Mouse (Mus musculus): ENCODE results near the gene Aak1. TPM values are rescaled to one million over a fixed set of nuclear protein-coding genes. Genes with fewer than 3 reads are reported as not detected.

The Aak1 gene
- polyA plus RNA-seq, 1 experiment from 2014 or later, result 16.7 TPM

- Histone ChIP-seq H3K4me3 (no peak overlapping the region), H3K9me3 (no peaks in the 10 kb centered on the region), H3K4me1 (peaks cover 7% of the 10 kb centered on the region; the same call in 1 of the 2 replicates), H3K36me3 (no peaks in the 10 kb centered on the region), H3K27me3 (no peaks in the 10 kb centered on the region), H3K4me2 (no peak overlapping the region), H3K9ac (no peak overlapping the region), H3K27ac (no peak overlapping the region)
- 72% methylated on average over 3 of the region's 3 CpGs for WGBS
- no peak for ATAC-seq (ENCODE audit: insufficient number of reproducible peaks, low FRiP score, low TSS enrichment, low read depth)
Observed at GRCm38 (mm10) chr6:86843636-86844035, 5.7 kb upstream of the Aak1 start.

- no peak for ATAC-seq (ENCODE audit: insufficient number of reproducible peaks, low FRiP score, low TSS enrichment, low read depth)
- Histone ChIP-seq H3K9ac (no peak overlapping the region), H3K36me3 (no peaks in the 10 kb centered on the region), H3K4me3 (no peak overlapping the region), H3K4me1 (peaks cover 15% of the 10 kb centered on the region), H3K27ac (no peak overlapping the region), H3K27me3 (no peaks in the 10 kb centered on the region), H3K9me3 (no peaks in the 10 kb centered on the region), H3K4me2 (no peak overlapping the region)
- WGBS, result 93% methylated on average over 4 of the region's 4 CpGs
Observed at GRCm38 (mm10) chr6:86846467-86846866, 2.9 kb upstream of the Aak1 start.

GRCm38 (mm10) chr6:86847816-86848215, 1.5 kb upstream of the Aak1 start:
- no peaks in the 10 kb centered on the region for H3K27me3 ChIP-seq
- WGBS, result 92% methylated on average over 8 of the region's 8 CpGs

GRCm38 (mm10) chr6:86848580-86848914, 770 bp upstream of the Aak1 start:
- Histone ChIP-seq H3K4me3 (peak overlapping the region; percentile 94), H3K27ac (peak overlapping the region; percentile 99), H3K4me1 (peaks cover 33% of the 10 kb centered on the region), H3K9me3 (no peaks in the 10 kb centered on the region), H3K4me2 (peak overlapping the region; percentile 79), H3K9ac (peak overlapping the region; percentile 81), H3K27me3 (no peaks in the 10 kb centered on the region), H3K36me3 (0 out of 2 replicates have a peak, but pooled peaks cover 1% of the 10 kb centered on the region)
- peak; percentile 9; the same call in 1 of the 2 replicates for ATAC-seq (ENCODE audit: insufficient number of reproducible peaks, low FRiP score, low TSS enrichment, low read depth)
- WGBS, result under 1% methylated on average over 12 of the region's 12 CpGs

More at GRCm38 (mm10) chr6:86847816-86848215, 1.5 kb upstream of the Aak1 start:
- no peak for ATAC-seq (ENCODE audit: insufficient number of reproducible peaks, low FRiP score, low TSS enrichment, low read depth)
- Histone ChIP-seq H3K36me3 (no peaks in the 10 kb centered on the region), H3K9me3 (no peaks in the 10 kb centered on the region), H3K9ac (0 out of 2 replicates have a peak overlapping the region, but pooled peaks have one; percentile 81), H3K4me3 (peak overlapping the region; percentile 94; the same call in 1 of the 2 replicates), H3K4me2 (no peak overlapping the region), H3K27ac (no peak overlapping the region), H3K4me1 (peaks cover 27% of the 10 kb centered on the region)

GRCm38 (mm10) chr6:86849692-86850445, 552 bp downstream of the Aak1 start:
- Histone ChIP-seq H3K9ac (peak overlapping the region; percentile 81), H3K4me2 (peak overlapping the region; percentile 79), H3K4me1 (peaks cover 38% of the 10 kb centered on the region), H3K27ac (peak overlapping the region; percentile 99), H3K27me3 (no peaks in the 10 kb centered on the region), H3K9me3 (no peaks in the 10 kb centered on the region), H3K36me3 (peaks cover 7% of the 10 kb centered on the region; the same call in 1 of the 2 replicates), H3K4me3 (peak overlapping the region; percentile 94)
- 0% methylated on average over 36 of the region's 36 CpGs for WGBS
- ATAC-seq (ENCODE audit: insufficient number of reproducible peaks, low FRiP score, low TSS enrichment, low read depth), result peak; percentile 32; the same call in 1 of the 2 replicates

GRCm38 (mm10) chr6:86850588-86850987, 1.3 kb downstream of the Aak1 start:
- Histone ChIP-seq H3K9me3 (no peaks in the 10 kb centered on the region), H3K9ac (peak overlapping the region; percentile 81; the same call in 1 of the 2 replicates), H3K4me2 (peak overlapping the region; percentile 79), H3K27me3 (no peaks in the 10 kb centered on the region), H3K27ac (peak overlapping the region; percentile 99; the same call in 1 of the 2 replicates), H3K36me3 (peaks cover 14% of the 10 kb centered on the region; the same call in 1 of the 2 replicates), H3K4me1 (peaks cover 38% of the 10 kb centered on the region), H3K4me3 (peak overlapping the region; percentile 94)
- 11% methylated on average over 4 of the region's 4 CpGs for WGBS
- no peak for ATAC-seq (ENCODE audit: insufficient number of reproducible peaks, low FRiP score, low TSS enrichment, low read depth)

GRCm38 (mm10) chr6:86851561-86851960, 2.2 kb downstream of the Aak1 start:
- H3K27me3 ChIP-seq, result no peaks in the 10 kb centered on the region
- H3K9ac ChIP-seq, result no peak overlapping the region

GRCm38 (mm10) chr6:86853928-86854327, 4.6 kb downstream of the Aak1 start:
- 77% methylated on average over 3 of the region's 3 CpGs for WGBS
- Histone ChIP-seq H3K9ac (no peak overlapping the region), H3K27ac (no peak overlapping the region), H3K4me3 (no peak overlapping the region), H3K27me3 (no peaks in the 10 kb centered on the region), H3K4me2 (no peak overlapping the region), H3K9me3 (no peaks in the 10 kb centered on the region), H3K36me3 (peaks cover 23% of the 10 kb centered on the region), H3K4me1 (peaks cover 34% of the 10 kb centered on the region)
- ATAC-seq (ENCODE audit: insufficient number of reproducible peaks, low FRiP score, low TSS enrichment, low read depth), result no peak

More at GRCm38 (mm10) chr6:86851561-86851960, 2.2 kb downstream of the Aak1 start:
- no peak for ATAC-seq (ENCODE audit: insufficient number of reproducible peaks, low FRiP score, low TSS enrichment, low read depth)
- H3K4me2 ChIP-seq, result peak overlapping the region; percentile 79
- H3K4me1 ChIP-seq, result peaks cover 40% of the 10 kb centered on the region
- peak overlapping the region; percentile 94 for H3K4me3 ChIP-seq
- no peaks in the 10 kb centered on the region for H3K9me3 ChIP-seq
- H3K36me3 ChIP-seq, result peaks cover 19% of the 10 kb centered on the region; the same call in 1 of the 2 replicates
- H3K27ac ChIP-seq, result no peak overlapping the region
- whole genome bisulfite sequencing, result 21% methylated on average over 1 of the region's 1 CpGs

GRCm38 (mm10) chr6:86854941-86855340, 5.6 kb downstream of the Aak1 start:
- Histone ChIP-seq H3K27ac (no peak overlapping the region), H3K9me3 (no peaks in the 10 kb centered on the region), H3K4me1 (peaks cover 34% of the 10 kb centered on the region), H3K4me2 (no peak overlapping the region), H3K36me3 (peaks cover 27% of the 10 kb centered on the region), H3K9ac (no peak overlapping the region), H3K27me3 (no peaks in the 10 kb centered on the region), H3K4me3 (no peak overlapping the region)
- ATAC-seq (ENCODE audit: insufficient number of reproducible peaks, low FRiP score, low TSS enrichment, low read depth), result no peak
- WGBS, result 89% methylated on average over 4 of the region's 4 CpGs

GRCm38 (mm10) chr6:86858606-86859005, 9.3 kb downstream of the Aak1 start:
- Histone ChIP-seq H3K9me3 (no peaks in the 10 kb centered on the region), H3K4me3 (no peak overlapping the region), H3K9ac (no peak overlapping the region), H3K4me2 (no peak overlapping the region), H3K27me3 (no peaks in the 10 kb centered on the region), H3K27ac (no peak overlapping the region), H3K4me1 (peaks cover 7% of the 10 kb centered on the region; the same call in 1 of the 2 replicates), H3K36me3 (peaks cover 54% of the 10 kb centered on the region)
- 91% methylated on average over 3 of the region's 3 CpGs for WGBS
- no peak for ATAC-seq (ENCODE audit: insufficient number of reproducible peaks, low FRiP score, low TSS enrichment, low read depth)

- H3K4me3 ChIP-seq, result no peak overlapping the region
- H3K36me3 ChIP-seq, result peaks cover 40% of the 10 kb centered on the region
- H3K9ac ChIP-seq, result no peak overlapping the region
- H3K4me1 ChIP-seq, result 0 out of 2 replicates have a peak, but pooled peaks cover 2% of the 10 kb centered on the region
- H3K9me3 ChIP-seq, result no peaks in the 10 kb centered on the region
- ATAC-seq (ENCODE audit: insufficient number of reproducible peaks, low FRiP score, low TSS enrichment, low read depth), result no peak
- H3K27me3 ChIP-seq, result no peaks in the 10 kb centered on the region
- WGBS, result 84% methylated on average over 9 of the region's 9 CpGs
- H3K27ac ChIP-seq, result no peak overlapping the region
- H3K4me2 ChIP-seq, result no peak overlapping the region
Observed at GRCm38 (mm10) chr6:86860732-86861463, 11.6 kb downstream of the Aak1 start.

- H3K4me3 ChIP-seq, result no peak overlapping the region
- no peak overlapping the region for H3K27ac ChIP-seq
- no peak overlapping the region for H3K9ac ChIP-seq
- no peak for ATAC-seq (ENCODE audit: insufficient number of reproducible peaks, low FRiP score, low TSS enrichment, low read depth)
- H3K27me3 ChIP-seq, result no peaks in the 10 kb centered on the region
- no peaks in the 10 kb centered on the region for H3K4me1 ChIP-seq
- no peak overlapping the region for H3K4me2 ChIP-seq
- WGBS, result 95% methylated on average over 3 of the region's 3 CpGs
- peaks cover 33% of the 10 kb centered on the region for H3K36me3 ChIP-seq
- H3K9me3 ChIP-seq, result no peaks in the 10 kb centered on the region
Observed at GRCm38 (mm10) chr6:86864358-86864757, 15.0 kb downstream of the Aak1 start.

All from limb, embryonic 15.5 days (tissue).